Mouse (Mus musculus) mouse embryonic stem cell (cell line): Measurements from ENCODE around the gene Olfr311.
"Not testable (repeated sequence)": the region's sequence is repeated elsewhere in the genome, so short reads cannot be mapped to it uniquely, and the experiment has no call there.

Experiments
- in situ Hi-C, 2 experiments: fragments of 300-500 bp; cut with MboI; formaldehyde crosslinking; loops; 1 replicate in 1 of 2; 3 replicates in 1 of 2; pipeline ENCODE4 v1.14.3; 2019 to 2020; ENCODE audit warnings: low sequenced_read_pairs in 2 of 2, low pct_unique_long_range_greater_than_20kb in 1 of 2, mixed read lengths in 1 of 2; ENCODE audit not compliant: unreplicated experiment in 1 of 2

Olfr311 gene

DNA sequence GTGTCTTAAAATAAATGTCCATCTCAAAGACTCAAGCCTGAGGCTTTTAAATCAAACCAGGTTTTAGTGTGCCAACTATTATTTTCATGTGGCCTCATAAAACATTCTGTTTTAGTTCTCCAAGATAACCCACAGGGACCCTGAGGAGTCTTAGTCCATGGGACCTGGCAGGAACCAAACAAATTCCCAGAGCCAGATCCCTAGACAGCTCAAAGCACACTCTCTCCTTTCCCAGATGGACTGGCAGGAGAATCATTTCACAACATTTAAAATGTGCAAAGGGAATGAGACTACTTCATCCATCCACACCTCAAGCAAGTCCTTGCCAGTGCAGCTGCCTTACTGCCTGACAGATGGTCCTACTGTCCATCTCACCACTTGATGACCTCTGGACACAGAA, at the start of gene Olfr311:
Gene Olfr311 (plus strand): TSS at position 301 of the 400 bp plus-strand sequence.
- in situ Hi-C loops = not testable (repeated sequence)

DNA sequence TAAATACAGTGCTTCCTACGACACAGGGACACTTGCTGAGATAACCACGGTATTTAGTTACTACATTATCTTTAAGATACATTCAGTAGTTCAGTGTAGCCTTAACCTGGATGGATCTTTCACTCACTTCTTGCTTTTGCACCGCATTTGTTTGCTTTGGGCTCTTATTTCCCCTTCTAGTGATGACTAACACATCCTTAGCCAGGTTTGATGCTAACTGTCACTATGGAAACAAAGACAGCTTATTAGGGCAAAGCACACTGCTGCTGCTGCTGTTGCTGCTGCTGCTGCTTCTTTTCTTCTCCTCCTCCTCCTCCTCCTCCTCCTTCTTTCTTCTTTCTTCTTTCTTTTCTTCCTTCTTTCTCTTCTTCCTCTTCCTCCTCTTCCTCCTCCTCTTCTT, 49.5 kb upstream of the Olfr311 start:
- in situ Hi-C loops = no loop called here

DNA sequence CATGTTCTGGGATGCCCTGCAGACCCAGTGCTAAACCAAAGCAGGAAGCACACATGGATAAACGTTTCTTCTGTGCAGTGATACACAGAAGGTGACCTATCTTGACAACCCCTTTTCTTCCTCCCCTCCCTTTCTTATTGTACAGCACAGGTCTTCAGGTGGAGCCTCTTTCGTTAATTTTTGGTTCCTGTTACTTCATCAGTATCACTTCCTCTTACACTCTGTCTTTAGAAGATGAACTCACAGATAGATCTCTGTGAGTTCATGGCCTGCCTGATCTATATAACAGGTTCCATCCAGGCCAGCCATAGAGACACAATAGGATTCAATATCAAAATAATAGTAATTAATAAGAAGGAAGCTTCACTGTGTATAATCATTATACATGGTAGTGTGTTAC, 49.0 kb upstream of the Olfr311 start:
- in situ Hi-C loops = no loop called here

DNA sequence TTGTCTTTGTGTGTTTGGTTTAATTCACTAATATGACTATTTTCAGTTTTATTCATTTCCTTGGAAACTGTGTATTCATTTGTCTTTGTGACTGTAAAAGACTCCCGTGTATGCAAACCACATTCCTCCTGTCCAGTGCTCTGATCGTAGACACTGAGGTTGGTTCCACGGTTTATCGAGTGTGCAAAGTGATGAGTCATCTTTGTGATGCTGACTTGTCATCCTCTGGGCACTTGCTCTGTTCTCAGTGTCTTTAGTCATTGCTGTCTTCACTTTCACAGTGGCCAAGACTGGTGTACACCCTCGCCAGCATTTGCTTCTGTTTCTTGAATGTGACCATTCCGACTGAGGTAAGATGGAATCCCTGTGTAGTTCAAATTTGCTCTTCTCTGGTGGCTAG, 48.4 kb upstream of the Olfr311 start:
- in situ Hi-C loops = no loop called here

DNA sequence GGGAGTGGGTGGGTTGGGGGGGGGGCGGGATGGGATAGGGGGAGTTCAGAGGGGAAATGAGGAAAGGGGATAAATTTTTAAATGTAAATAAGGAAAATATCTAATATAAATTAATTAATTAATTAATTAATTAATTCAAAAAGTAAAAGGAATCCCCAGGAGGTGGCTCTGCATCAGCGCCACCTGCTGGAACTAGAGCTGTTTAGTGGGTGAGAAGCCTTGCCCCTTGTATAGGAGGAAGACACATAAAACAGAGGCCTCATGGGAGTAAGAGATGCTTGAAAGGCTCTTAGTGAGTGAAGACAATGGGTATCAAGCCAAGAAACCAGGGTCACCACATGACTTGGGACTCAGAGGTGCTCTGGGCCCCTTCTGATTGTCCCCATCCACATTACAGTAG, 43.2 kb upstream of the Olfr311 start:
- in situ Hi-C loops = no loop called here

DNA sequence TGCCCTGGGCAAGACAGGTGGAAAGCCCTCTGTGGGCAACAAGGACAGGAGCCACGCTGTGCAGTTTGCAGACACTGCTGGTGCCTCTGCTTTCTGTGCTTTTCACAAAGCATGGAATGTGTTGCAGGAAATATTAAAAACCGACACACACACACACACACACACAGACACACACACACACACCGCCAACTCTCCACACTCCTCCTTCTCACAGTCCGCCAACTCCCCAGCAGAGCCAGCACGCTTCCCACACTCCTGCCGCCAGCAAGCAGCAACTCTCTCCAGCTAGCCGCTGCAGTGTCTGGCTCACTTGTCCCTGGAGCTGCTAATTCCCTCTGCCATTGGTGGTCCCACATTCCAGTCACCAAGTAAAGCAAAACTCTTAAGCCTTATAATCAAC, 42.2 kb upstream of the Olfr311 start:
- in situ Hi-C loops = no loop called here

DNA sequence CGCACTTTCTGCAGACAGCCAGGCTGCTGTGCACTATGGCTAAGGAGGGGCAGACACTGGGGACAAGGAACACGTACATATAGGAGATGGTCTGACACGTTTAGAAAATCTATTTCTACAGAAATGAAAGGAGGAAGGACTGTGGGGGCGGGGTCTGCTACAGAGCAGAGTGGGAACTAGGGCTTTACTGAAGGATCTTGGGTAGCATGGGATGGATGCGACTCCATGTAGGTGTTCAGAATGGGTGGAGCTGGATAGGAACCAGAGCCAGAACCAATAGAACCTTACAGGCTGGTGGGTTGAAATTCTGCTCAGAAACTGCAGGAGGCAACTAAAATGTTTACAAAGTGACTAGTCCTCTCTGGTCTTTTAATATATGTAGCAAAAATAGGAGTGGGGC, 39.3 kb upstream of the Olfr311 start:
- in situ Hi-C loops = no loop called here

DNA sequence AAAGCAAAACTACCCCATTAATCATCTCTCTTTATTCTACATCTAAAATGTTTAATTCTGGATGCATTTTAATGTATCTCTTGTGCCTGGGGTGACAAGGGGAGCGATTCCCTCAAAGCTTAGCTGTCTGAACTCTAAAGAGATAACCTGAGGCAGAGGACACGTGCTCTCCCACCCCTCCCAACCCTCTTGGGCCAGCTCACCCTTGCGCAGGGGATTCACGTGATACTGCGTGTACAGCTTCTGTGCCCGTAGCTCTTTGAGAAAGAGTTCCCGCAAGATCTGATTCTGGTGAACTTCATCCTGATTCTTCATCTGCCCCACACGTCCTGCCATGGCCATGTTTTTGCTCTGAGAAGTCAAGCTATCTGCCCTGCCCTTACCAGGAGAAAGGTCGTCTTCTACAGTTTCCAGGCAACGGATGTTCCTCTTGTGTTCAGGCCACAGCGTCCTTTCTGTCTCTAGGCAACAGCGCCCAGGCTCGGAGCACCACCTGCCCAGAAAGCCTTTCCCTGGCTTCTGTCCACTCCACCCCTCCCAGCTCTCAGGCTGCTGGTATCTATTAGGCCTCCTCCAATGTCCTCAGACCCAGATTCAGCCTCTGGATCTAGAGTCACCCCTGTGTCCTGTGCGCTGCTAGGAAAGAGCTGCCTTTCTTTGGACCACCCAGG, 37.4 kb upstream of the Olfr311 start, which contains the start of gene Fam183b:
Gene Fam183b (minus strand): TSS at position 403 of the 671 bp plus-strand sequence.
- in situ Hi-C loops = no loop called here

DNA sequence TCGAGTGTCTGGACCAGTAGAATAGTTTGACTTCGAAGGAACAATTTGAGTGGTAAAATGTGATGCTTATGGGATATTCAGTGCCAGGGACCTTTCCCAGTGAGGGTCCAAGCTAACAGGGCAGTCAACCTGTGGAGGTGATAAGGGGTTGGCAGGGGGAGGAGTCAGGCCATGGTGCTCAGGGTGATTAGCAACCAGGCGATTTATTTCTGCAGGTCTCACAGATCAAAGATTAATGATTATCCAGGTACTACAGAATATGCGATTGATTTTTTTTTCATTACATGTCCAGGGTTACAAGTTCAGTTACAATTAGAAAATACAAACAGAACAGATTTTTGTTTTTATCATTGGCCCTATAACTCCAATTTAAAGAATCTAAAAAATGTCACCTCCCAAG, 35.2 kb upstream of the Olfr311 start:
- in situ Hi-C loops = no loop called here

DNA sequence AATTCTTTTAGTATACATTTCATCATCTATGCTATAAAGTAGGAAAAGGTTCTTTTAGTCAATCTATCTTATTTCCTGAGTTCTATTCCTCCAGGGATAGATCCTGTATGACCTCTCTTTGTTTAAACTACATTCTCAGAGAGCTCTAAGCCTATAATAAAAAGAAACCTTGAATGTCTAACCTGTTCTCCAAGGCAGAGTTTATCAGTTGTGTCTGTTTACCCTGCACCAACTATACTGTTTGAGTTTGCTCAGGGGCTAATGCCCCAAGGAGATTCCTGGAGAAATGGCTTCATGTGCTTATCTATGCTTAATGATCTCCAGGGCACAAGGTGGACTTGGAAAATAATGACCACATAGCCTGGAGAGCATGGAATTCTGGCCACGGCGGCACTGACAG, 34.7 kb upstream of the Olfr311 start:
- in situ Hi-C loops = no loop called here

DNA sequence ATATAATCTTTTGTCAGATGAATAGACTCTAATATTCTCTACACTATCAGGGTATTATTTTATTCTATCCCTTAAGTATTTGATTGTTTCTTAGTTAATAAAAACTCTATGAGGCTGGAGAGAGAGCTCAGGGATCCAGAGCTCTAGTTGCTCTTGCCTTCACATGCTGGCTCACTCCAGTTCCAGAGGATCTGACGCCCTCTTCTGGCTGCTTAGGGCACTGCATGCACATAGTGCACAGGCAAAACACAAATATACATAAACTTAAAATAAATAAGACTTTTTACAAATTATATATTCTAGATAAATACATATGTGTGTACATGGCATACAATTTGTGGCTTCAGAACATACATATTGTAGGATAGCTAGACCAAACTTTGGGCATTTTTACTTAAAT, 27.1 kb upstream of the Olfr311 start:
- in situ Hi-C loops = no loop called here

DNA sequence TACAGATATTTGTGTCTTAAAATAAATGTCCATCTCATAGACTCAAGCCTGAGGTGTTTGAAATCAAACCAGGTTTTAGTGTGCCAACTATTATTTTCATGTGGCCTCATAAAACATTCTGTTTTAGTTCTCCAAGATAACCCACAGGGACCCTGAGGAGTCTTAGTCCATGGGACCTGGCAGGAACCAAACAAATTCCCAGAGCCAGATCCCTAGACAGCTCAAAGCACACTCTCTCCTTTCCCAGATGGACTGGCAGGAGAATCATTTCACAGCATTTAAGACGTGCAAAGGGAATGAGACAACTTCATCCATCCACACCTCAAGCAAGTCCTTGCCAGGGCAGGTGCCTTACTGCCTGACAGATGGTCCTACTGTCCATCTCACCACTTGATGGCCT, 24.4 kb upstream of the Olfr311 start, which contains the start of gene Olfr313:
Gene Olfr313 (plus strand): TSS at position 301 of the 400 bp plus-strand sequence.
- in situ Hi-C loops = not testable (repeated sequence)

DNA sequence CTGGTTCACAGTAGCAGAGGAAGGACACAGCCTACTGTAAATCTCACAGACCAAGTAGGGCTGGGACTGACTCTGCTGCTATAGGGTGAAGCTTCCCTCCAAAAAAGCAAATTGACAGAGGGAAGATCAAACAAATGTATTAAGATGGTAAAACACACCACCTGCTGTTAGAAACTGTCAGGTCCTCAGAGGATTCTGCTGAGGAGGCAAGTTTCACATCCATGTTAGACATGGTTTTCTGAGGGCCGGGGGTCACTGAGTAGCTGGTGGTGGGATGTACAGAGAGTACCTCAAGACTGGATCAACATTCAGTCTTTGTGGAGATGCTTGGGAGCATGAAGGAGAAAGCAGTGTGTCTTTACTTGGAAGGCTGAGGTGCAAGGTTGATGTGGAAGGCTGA, 23.4 kb upstream of the Olfr311 start:
- in situ Hi-C loops = no loop called here

DNA sequence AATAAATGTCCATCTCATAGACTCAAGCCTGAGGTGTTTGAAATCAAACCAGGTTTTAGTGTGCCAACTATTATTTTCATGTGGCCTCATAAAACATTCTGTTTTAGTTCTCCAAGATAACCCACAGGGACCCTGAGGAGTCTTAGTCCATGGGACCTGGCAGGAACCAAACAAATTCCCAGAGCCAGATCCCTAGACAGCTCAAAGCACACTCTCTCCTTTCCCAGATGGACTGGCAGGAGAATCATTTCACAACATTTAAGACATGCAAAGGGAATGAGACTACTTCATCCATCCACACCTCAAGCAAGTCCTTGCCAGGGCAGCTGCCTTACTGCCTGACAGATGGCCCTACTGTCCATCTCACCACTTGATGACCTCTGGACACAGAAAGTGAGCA, 10.1 kb upstream of the Olfr311 start, which contains the start of gene Olfr312:
Gene Olfr312 (plus strand): TSS at position 301 of the 400 bp plus-strand sequence.
- in situ Hi-C loops = not testable (repeated sequence)

DNA sequence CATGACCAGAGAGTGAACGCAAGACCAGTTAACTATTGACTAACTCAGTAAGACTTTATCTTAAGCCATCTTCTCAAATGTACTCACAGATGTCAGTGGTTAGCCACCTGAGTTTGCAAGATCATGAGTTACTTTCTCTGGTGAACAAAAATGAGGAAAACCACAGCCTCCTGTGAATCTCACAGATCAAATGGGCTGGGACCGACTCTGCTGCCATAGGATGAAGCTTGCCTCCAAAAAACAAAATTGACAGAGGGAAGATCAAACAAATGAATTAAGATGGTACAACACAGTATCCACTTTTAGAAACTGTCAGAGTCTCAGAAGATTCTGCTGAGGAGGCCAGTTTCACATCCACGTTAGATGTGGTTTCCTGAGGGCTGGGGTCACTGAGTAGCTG, 9.3 kb upstream of the Olfr311 start:
- in situ Hi-C loops = no loop called here

DNA sequence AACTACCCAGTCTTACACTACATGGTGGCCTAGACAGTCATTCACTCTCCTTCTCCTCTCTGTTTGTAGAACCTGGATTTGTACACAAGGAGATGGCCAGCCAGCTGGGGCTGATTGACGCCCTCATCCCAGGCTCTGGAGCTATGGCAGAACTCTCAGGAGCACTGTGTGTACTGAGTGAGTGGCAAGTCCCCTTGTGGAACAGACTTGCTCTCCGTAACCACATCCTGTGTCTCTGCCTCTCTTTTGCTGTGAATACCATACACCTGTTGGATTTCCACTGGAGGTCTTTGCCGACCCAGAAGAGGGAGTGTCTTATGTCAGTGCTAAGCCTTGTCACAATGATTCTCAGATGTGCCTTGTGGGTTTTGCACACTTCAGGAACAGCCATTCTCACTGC, 6.5 kb upstream of the Olfr311 start:
- in situ Hi-C loops = not testable (repeated sequence)

DNA sequence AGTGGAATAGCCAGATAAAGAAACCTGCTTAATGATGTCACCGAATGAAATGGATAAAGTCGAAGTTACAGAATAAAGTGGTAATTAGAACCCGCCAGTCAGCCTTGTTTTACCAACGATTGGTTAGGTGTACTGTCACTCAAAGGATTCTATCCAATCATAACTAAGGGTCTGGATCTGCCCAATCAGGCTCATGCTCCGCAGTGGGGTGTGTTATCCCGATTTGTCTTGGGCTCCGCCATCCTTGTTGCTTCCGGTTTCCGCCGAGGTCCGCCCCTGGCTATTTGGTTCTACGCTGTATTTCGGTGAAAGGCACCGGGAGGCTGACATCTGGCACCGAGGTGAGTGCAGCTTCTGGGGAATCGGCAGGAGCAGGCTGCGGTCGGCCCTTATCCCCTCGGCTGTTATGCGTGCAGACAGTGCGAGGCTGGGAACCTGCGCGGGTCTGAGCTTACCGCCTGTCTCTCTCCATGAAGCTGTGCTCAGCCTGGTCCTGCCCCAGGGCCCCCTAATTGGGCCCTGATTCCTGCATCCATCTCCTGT, 7.9 kb downstream of the Olfr311 start, which contains the start of gene Gm12258:
Gene Gm12258 (plus strand): TSS at position 240 of the 543 bp plus-strand sequence.
- in situ Hi-C loops = no loop called here

DNA sequence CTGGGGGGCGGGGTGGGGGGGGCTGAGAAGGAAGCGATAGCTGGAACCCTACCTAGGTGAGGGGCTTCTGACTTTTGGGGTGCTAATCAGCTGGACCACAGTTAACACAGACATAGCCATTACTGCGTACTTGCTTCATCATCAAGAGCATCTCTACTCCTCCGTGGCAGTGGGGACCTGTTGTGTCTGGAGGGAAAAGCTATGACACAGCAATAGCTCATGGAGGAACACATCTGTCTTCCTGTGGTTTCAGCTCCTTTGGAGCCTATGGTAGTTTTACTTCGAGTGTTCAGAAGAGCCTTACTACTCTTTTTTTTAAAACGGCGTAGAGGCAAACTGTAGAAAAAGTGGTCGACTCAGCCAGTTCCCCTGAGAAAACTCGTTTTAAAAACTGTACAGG, 8.6 kb downstream of the Olfr311 start:
- in situ Hi-C loops = no loop called here

DNA sequence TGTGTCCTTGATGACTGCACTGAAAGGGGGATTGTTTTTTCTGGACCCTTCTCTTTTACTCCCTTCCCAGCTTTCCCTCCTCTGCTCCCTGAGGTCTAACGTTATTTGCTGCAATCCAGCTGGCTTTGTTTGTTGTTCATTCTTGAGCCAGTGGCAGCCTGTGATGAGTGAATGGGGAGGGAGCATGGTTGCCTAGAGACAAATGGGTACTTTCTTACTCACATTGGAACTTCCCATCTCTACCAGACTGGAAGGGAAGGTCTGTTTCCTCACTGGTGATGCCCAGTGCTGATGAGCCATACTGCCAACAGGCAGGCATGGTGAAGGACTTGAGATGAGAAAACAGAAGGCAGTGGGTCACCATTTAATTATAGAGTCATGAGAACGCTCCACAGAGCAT, 10.7 kb downstream of the Olfr311 start:
- in situ Hi-C loops = no loop called here

DNA sequence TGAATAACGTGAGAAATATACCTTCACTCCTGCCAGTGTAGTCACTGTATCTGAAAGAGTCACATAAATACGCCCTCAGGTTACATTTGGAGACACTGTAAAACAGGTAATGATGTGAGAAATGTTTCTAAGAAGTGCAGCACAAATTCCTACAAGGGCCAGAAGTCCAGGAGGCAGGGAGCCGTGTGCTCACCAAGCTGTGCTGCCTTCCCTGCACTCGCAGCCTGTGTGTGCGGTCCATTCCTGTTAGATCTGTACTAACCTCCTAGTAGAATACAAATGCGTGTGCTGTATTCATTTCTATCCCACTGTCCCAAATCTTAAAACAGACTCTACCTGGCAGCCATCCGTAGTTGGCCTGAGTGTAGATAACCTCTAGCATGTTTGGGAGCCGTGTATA, 21.7 kb downstream of the Olfr311 start:
- in situ Hi-C loops = no loop called here
